In genomic region chr17:35049561-35050016, GRCm38 (mm10) we compare ENCODE assay signal across 8 mouse cellular contexts. TPM values are rescaled to one million over a fixed set of nuclear protein-coding genes. Genes with fewer than 3 reads are reported as not detected.
DNase-seq lines count a peak whose midpoint lies in the region; ATAC-seq and TF ChIP-seq lines count a peak whose summit lies in the region.

Gene Clic1 (plus strand): TSS chr17:35049966.

- H3K9me3 ChIP-seq in lung, embryonic 16.5 days (ENCODE audit: control insufficient read depth, low read length): no peaks in the 10 kb centered on the region

- no peaks in the 10 kb centered on the region for H3K27me3 ChIP-seq in heart, adult 2 months (ENCODE audit: control insufficient read depth, insufficient read depth, low read length)
- H3K27me3 ChIP-seq in lung, embryonic 16.5 days (ENCODE audit: control insufficient read depth, insufficient read depth, low read depth, low read length): no peaks in the 10 kb centered on the region

- WGBS in heart, adult 2 months: under 1% methylated on average over 11 of the region's 11 CpGs
- WGBS in lung, embryonic 16.5 days: 1% methylated on average over 10 of the region's 11 CpGs

- H3K79me2 ChIP-seq in heart, adult 2 months (replicated peaks; ENCODE audit: control insufficient read depth, insufficient read depth, low read length): no peaks in the 10 kb centered on the region

- TF ChIP-seq CTCF in heart, adult 2 months (IDR thresholded peaks at IDR 0.05): peak; percentile 36

- peak; percentile 35 for ATAC-seq in lung, embryonic 16.5 days (ENCODE audit: low read depth)

- peak within 1 kb of the TSS; percentile 97 for H3K4me2 ChIP-seq in lung, embryonic 16.5 days (ENCODE audit: low read depth, low read length)

- H3K27ac ChIP-seq in heart, adult 2 months: peak within 1 kb of the TSS; percentile 99
- H3K27ac ChIP-seq in lung, embryonic 16.5 days (ENCODE audit: low read length): peak within 1 kb of the TSS; percentile 99

- peaks cover 2% of the 10 kb centered on the region; the same call in 1 of the 2 replicates for H3K36me3 ChIP-seq in heart, adult 2 months (ENCODE audit: control insufficient read depth, insufficient read depth, low read length)
- H3K36me3 ChIP-seq in lung, embryonic 16.5 days (ENCODE audit: control insufficient read depth, insufficient read depth, low read length): peaks cover 19% of the 10 kb centered on the region

- no peak for TF ChIP-seq EP300 in heart, adult 2 months (IDR thresholded peaks at IDR 0.05; ENCODE audit: insufficient read depth, low read depth, low read length)

- intact Hi-C loops in heart, adult 2 months (cut with DNase I): no loop called here

- peak; percentile 56 for DNase-seq in urinary bladder, postnatal 14 days (ENCODE audit: low spot score)
- DNase-seq in urinary bladder, postnatal 25 days (ENCODE audit: low spot score): no peak
- DNase-seq in embryo, embryonic 10 days (ENCODE audit: low spot score): peak; percentile 92
- DNase-seq in heart, adult 2 months: peak; percentile 70 to 78
- DNase-seq in kidney, adult 18-20 months: peak; percentile 43
- peak; percentile 51 for DNase-seq in ovary, postnatal 14 days (ENCODE audit: low spot score)
- no peak for DNase-seq in layer of hippocampus, adult 9-10 months (ENCODE audit: low spot score)

- H3K4me1 ChIP-seq in heart, adult 2 months (ENCODE audit: control insufficient read depth, insufficient read depth, low read length): peaks cover 16% of the 10 kb centered on the region
- peaks cover 41% of the 10 kb centered on the region for H3K4me1 ChIP-seq in lung, embryonic 16.5 days (replicated peaks; ENCODE audit: control insufficient read depth, insufficient read depth, low read length)

- peak; percentile 75 for TF ChIP-seq POLR2A in heart, adult 2 months (IDR thresholded peaks at IDR 0.05; ENCODE audit: insufficient read depth, low read depth, low read length)

- peak within 1 kb of the TSS; percentile 90 for H3K9ac ChIP-seq in heart, adult 2 months (ENCODE audit: low read depth, low read length)
- peak within 1 kb of the TSS; percentile 82 for H3K9ac ChIP-seq in lung, embryonic 16.5 days (ENCODE audit: low read length)

- peak within 1 kb of the TSS; percentile 82 for H3K4me3 ChIP-seq in heart, adult 2 months
- peak within 1 kb of the TSS; percentile 81 for H3K4me3 ChIP-seq in lung, embryonic 16.5 days (ENCODE audit: low read length)

RNA-seq across cellular contexts. Expression of gene Clic1, which starts in this region (rescaled TPM):
- 10 to 100 TPM; 32.5 to 33.1 TPM for total RNA-seq in heart, adult 2 months (2021)
- 44.4 and 51.6 TPM in 2 replicates for polyA plus RNA-seq in heart, adult 2 months (2012; rRNA removed)
- 298 and 322 TPM in 2 replicates for polyA plus RNA-seq in lung, embryonic 16.5 days (2015; fragmentation: Nextera tagmentation; extraction: Ambion mirVana)

Comparison
In these comparisons a context has a peak if more than half of its experiments do, and no peak if none do; other contexts are left out.
1. DNase-seq: peak in urinary bladder, postnatal 14 days (single experiment), embryo, embryonic 10 days (single experiment), heart, adult 2 months (2 of 2), kidney, adult 18-20 months (single experiment) and ovary, postnatal 14 days (single experiment); none in urinary bladder, postnatal 25 days (single experiment) and layer of hippocampus, adult 9-10 months (single experiment).